Mouse (Mus musculus) olfactory bulb, adult 2 months (tissue): ENCODE results near the gene Amer2.

Source experiments
- CTCF ChIP-seq: fragments of 200-500 bp; IDR thresholded peaks from 2 replicates; pipeline ENCODE4 v1.5.1; 2012; ENCODE audit warnings: low read depth, mild to moderate bottlenecking, low read length, moderate library complexity; ENCODE audit not compliant: insufficient read depth
- POLR2A ChIP-seq: fragments of 200-500 bp; IDR thresholded peaks from 2 replicates; pipeline ENCODE4 v1.6.1; 2012; ENCODE audit warnings: mild to moderate bottlenecking, low read depth, low read length, moderate library complexity; ENCODE audit not compliant: insufficient read depth

- TF ChIP-seq CTCF (no peak), POLR2A (no peak)
Measured at GRCm38 (mm10) chr14:60377546-60377945, 4.5 kb downstream of the Amer2 start.
